Mouse (Mus musculus) limb, embryonic 14.5 days (tissue): ENCODE data around the gene Slc25a22. TPM values are rescaled to one million over a fixed set of nuclear protein-coding genes. Genes with fewer than 3 reads are reported as not detected.

Source experiments
- ATAC-seq: fragments of 200-750 bp; cut with Nextera tagmentation; 2 replicates; pipeline ENCODE4 v1.8.0; 2017; ENCODE audit warnings: low read depth, moderate number of reproducible peaks, moderate TSS enrichment; ENCODE audit not compliant: low FRiP score
- DNase-seq: peaks from one replicate; pipeline ENCODE4 v3.0.0-alpha.2; 2015; ENCODE audit warnings: low spot score
- H3K27ac ChIP-seq: fragments of 300-500 bp; sonication (generic); replicated peaks from 2 replicates; pipeline ENCODE4 v1.5.1; 2014; ENCODE audit warnings: low read depth, mild to moderate bottlenecking, low read length, moderate library complexity, mixed read lengths
- H3K27me3 ChIP-seq: fragments of 300-500 bp; sonication (generic); 2 replicates; pipeline ENCODE4 v1.6.1; 2014; ENCODE audit warnings: low read length, mixed read lengths; ENCODE audit not compliant: control insufficient read depth, insufficient read depth
- H3K36me3 ChIP-seq: fragments of 300-500 bp; sonication (generic); 2 replicates; pipeline ENCODE4 v1.6.1; 2014; ENCODE audit warnings: mild to moderate bottlenecking, low read length, moderate library complexity, mixed read lengths; ENCODE audit not compliant: control insufficient read depth, insufficient read depth
- H3K4me1 ChIP-seq: fragments of 300-500 bp; sonication (generic); 2 replicates; pipeline ENCODE4 v1.6.1; 2014; ENCODE audit warnings: antibody characterized with exemption, low read length, mixed read lengths; ENCODE audit not compliant: control insufficient read depth, insufficient read depth
- H3K4me2 ChIP-seq: fragments of 300-500 bp; sonication (generic); replicated peaks from 2 replicates; pipeline ENCODE4 v1.6.1; 2014; ENCODE audit warnings: low read depth, mild to moderate bottlenecking, low read length, moderate library complexity; ENCODE audit not compliant: severe bottlenecking
- H3K4me3 ChIP-seq: fragments of 300-500 bp; sonication (generic); replicated peaks from 2 replicates; pipeline ENCODE4 v1.5.1; 2014; ENCODE audit warnings: low read length
- H3K9ac ChIP-seq: fragments of 300-500 bp; sonication (generic); 2 replicates; pipeline ENCODE4 v1.6.1; 2014; ENCODE audit warnings: mild to moderate bottlenecking, low read depth, low read length, moderate library complexity; ENCODE audit not compliant: severe bottlenecking
- H3K9me3 ChIP-seq: fragments of 300-500 bp; sonication (generic); 2 replicates; pipeline ENCODE4 v1.6.1; 2016; ENCODE audit warnings: low read length; ENCODE audit not compliant: control insufficient read depth
- POLR2A ChIP-seq: fragments of 200-500 bp; IDR thresholded peaks from 2 replicates; pipeline ENCODE4 v1.8.0; 2012; ENCODE audit warnings: inconsistent platforms, mild to moderate bottlenecking, moderate library complexity, borderline replicate concordance; ENCODE audit not compliant: insufficient read depth, insufficient read length; ENCODE audit errors: extremely low read depth
- WGBS: fragments of 180-500 bp; shearing (Covaris S2); extraction: QIAGEN DNeasy Blood & Tissue Kit; methylation state at CpG from one replicate; pipeline ENCODE4 v1.1.7; 2014; 5-methylcytosine and 5-hydroxymethylcytosine counted together
- polyA plus RNA-seq, 2 experiments: library from polyadenylated mRNA; depleted of rRNA in 1 of 2; stranded (reverse) in 1 of 2; unstranded in 1 of 2; fragments of >200 nt; fragmentation: Nextera tagmentation in 1 of 2; extraction: Ambion mirVana in 1 of 2; gene quantifications; 2 replicates each; pipeline versions ENCODE4 v1.2.1 to v1.2.3; 2012 to 2014

The Slc25a22 gene
- polyA plus RNA-seq, 2 experiments, result 22.8 to 75.1 TPM

- Histone ChIP-seq H3K9ac (peak overlapping the region; percentile 66), H3K27me3 (no peaks in the 10 kb centered on the region), H3K4me2 (peak overlapping the region; percentile 83), H3K4me1 (peaks cover 32% of the 10 kb centered on the region), H3K27ac (no peak overlapping the region), H3K9me3 (no peaks in the 10 kb centered on the region), H3K36me3 (peaks cover 39% of the 10 kb centered on the region), H3K4me3 (peak overlapping the region; percentile 47)
- WGBS, result 68% methylated on average over 15 of the region's 15 CpGs
- TF ChIP-seq POLR2A, result no peak
- ATAC-seq (no peak), DNase-seq (no peak)
Observed at GRCm38 (mm10) chr7:141433517-141434400, 3.9 kb downstream of the Slc25a22 start.

- H3K4me1 ChIP-seq, result peaks cover 32% of the 10 kb centered on the region
- no peak overlapping the region for H3K4me3 ChIP-seq
- H3K9ac ChIP-seq, result no peak overlapping the region
- no peaks in the 10 kb centered on the region for H3K27me3 ChIP-seq
- H3K27ac ChIP-seq, result no peak overlapping the region
- no peak for DNase-seq
- no peak for ATAC-seq
- H3K9me3 ChIP-seq, result no peaks in the 10 kb centered on the region
- no peak overlapping the region for H3K4me2 ChIP-seq
- no peak for TF ChIP-seq POLR2A
- H3K36me3 ChIP-seq, result peaks cover 39% of the 10 kb centered on the region
- WGBS, result 93% methylated on average over 6 of the region's 6 CpGs
Observed at GRCm38 (mm10) chr7:141432741-141433516, 4.8 kb downstream of the Slc25a22 start.

- H3K4me3 ChIP-seq, result no peak overlapping the region
- no peak for DNase-seq
- WGBS, result 70% methylated on average over 8 of the region's 8 CpGs
Observed at GRCm38 (mm10) chr7:141432186-141432611, 5.5 kb downstream of the Slc25a22 start.

GRCm38 (mm10) chr7:141431434-141432185 is 6.1 kb downstream of the Slc25a22 start:
- Histone ChIP-seq H3K4me2 (no peak overlapping the region), H3K4me3 (no peak overlapping the region), H3K36me3 (peaks cover 39% of the 10 kb centered on the region), H3K27ac (no peak overlapping the region), H3K27me3 (no peaks in the 10 kb centered on the region), H3K9ac (no peak overlapping the region), H3K4me1 (peaks cover 28% of the 10 kb centered on the region), H3K9me3 (no peaks in the 10 kb centered on the region)
- 94% methylated on average over 14 of the region's 19 CpGs for WGBS
- ATAC-seq (no peak), DNase-seq (no peak)
- TF ChIP-seq POLR2A, result no peak

More at GRCm38 (mm10) chr7:141432186-141432611, 5.5 kb downstream of the Slc25a22 start:
- Histone ChIP-seq H3K27ac (no peak overlapping the region), H3K9me3 (no peaks in the 10 kb centered on the region), H3K27me3 (no peaks in the 10 kb centered on the region), H3K4me1 (peaks cover 32% of the 10 kb centered on the region), H3K4me2 (no peak overlapping the region), H3K36me3 (peaks cover 39% of the 10 kb centered on the region), H3K9ac (no peak overlapping the region)
- no peak for TF ChIP-seq POLR2A
- ATAC-seq, result no peak

GRCm38 (mm10) chr7:141430585-141431240 is 7.0 kb downstream of the Slc25a22 start:
- H3K27ac ChIP-seq, result no peak overlapping the region
- H3K4me1 ChIP-seq, result peaks cover 22% of the 10 kb centered on the region
- TF ChIP-seq POLR2A, result no peak
- DNase-seq (no peak), ATAC-seq (no peak)
- no peak overlapping the region for H3K9ac ChIP-seq
- H3K4me3 ChIP-seq, result no peak overlapping the region
- no peak overlapping the region for H3K4me2 ChIP-seq
- WGBS, result 92% methylated on average over 9 of the region's 9 CpGs
- H3K9me3 ChIP-seq, result no peaks in the 10 kb centered on the region
- H3K36me3 ChIP-seq, result peaks cover 39% of the 10 kb centered on the region
- no peaks in the 10 kb centered on the region for H3K27me3 ChIP-seq
